Mouse (Mus musculus) hindbrain, embryonic 14.5 days (tissue): ENCODE measurements at regions not wholly inside any gene's neighbourhood (a gene's known extent, or its start where the extent isn't known, plus 50 kb on each side); places are given as distances from the start of the nearest gene placed in this dataset.

Experiments used
- ATAC-seq: fragments of 200-750 bp; cut with Nextera tagmentation; 2 replicates; pipeline ENCODE4 v1.8.0; 2017; ENCODE audit warnings: moderate number of reproducible peaks, mild to moderate bottlenecking, moderate TSS enrichment, moderate library complexity; ENCODE audit not compliant: low FRiP score
- DNase-seq: peaks from one replicate; pipeline ENCODE4 v3.0.0-alpha.2; 2015; ENCODE audit warnings: low spot score
- H3K27ac ChIP-seq: fragments of 300-500 bp; sonication (generic); 2 replicates; pipeline ENCODE4 v1.5.1; 2014; ENCODE audit warnings: mild to moderate bottlenecking, moderate library complexity
- H3K27me3 ChIP-seq: fragments of 300-500 bp; sonication (generic); 2 replicates; pipeline ENCODE4 v1.6.1; 2014; ENCODE audit warnings: mild to moderate bottlenecking, low read length, mixed read lengths; ENCODE audit not compliant: control insufficient read depth, insufficient read depth
- H3K36me3 ChIP-seq: fragments of 300-500 bp; sonication (generic); replicated peaks from 2 replicates; pipeline ENCODE4 v1.6.1; 2014; ENCODE audit not compliant: control insufficient read depth, insufficient read depth
- H3K4me1 ChIP-seq: fragments of 300-500 bp; sonication (generic); replicated peaks from 2 replicates; pipeline ENCODE4 v1.6.1; 2014; ENCODE audit warnings: antibody characterized with exemption, low read length, mixed read lengths; ENCODE audit not compliant: control insufficient read depth, insufficient read depth
- H3K4me2 ChIP-seq: fragments of 300-500 bp; sonication (generic); replicated peaks from 2 replicates; pipeline ENCODE4 v1.6.1; 2014; ENCODE audit warnings: mild to moderate bottlenecking, moderate library complexity
- H3K4me3 ChIP-seq: fragments of 300-500 bp; sonication (generic); replicated peaks from 2 replicates; pipeline ENCODE4 v1.5.1; 2014; ENCODE audit warnings: mild to moderate bottlenecking, low read length
- H3K9ac ChIP-seq: fragments of 300-500 bp; sonication (generic); 2 replicates; pipeline ENCODE4 v1.6.1; 2014
- H3K9me3 ChIP-seq: fragments of 300-500 bp; sonication (generic); 2 replicates; pipeline ENCODE4 v1.6.1; 2016; ENCODE audit warnings: low read length; ENCODE audit not compliant: control insufficient read depth
- WGBS: fragments of 180-500 bp; shearing (Covaris S2); extraction: QIAGEN DNeasy Blood & Tissue Kit; methylation state at CpG from one replicate; pipeline ENCODE4 v1.1.7; 2014; 5-methylcytosine and 5-hydroxymethylcytosine counted together

DNA sequence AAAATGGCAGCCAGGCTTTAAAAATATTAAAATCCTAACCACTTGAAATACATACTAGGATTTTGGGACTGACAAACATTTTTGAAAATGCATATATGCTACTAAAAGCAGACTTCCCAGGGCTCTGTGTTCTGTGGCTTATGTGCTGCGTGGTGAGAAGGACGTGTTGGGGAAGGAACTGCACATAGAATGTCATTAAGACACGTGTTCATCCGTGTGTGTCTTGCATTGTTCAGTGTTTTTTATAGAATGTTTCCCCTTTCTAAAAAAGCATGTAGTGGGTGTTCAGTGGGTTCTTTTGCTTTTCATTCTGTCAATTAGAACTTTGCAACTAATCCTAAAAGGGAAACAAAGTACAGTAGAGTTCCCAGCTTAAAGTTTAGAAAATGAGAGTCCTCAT, 594.7 kb upstream of the Mef2c start:
- no peaks in the 10 kb centered on the region for H3K36me3 ChIP-seq
- ATAC-seq (no peak), DNase-seq (no peak)
- H3K9me3 ChIP-seq: no peaks in the 10 kb centered on the region
- no peaks in the 10 kb centered on the region for H3K4me1 ChIP-seq
- H3K4me3 ChIP-seq: no peak overlapping the region
- WGBS: 87% methylated on average over 4 of the region's 4 CpGs
- H3K27ac ChIP-seq: no peak overlapping the region
- no peaks in the 10 kb centered on the region for H3K27me3 ChIP-seq
- H3K9ac ChIP-seq: no peak overlapping the region
- H3K4me2 ChIP-seq: no peak overlapping the region

DNA sequence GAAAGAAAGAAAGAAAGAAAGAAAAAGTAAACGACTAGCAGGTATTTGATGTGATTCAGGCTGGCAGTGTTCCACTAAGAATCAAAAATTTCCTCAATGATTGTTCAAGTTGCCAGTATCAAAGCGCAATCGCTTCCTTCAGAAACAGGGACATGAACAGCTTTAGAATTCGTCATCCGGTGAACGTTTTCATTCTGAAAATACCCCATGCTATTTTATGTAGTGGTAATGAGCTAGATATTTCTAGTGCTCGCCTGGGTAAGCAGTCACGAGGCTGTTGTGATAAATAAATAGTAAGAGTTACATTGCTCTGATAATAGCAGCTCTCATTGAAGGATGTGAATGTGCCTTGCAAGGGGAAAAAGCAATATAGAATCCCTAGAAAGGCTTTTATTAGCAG, 591.0 kb upstream of the Mef2c start:
- H3K4me2 ChIP-seq: no peak overlapping the region
- no peak overlapping the region for H3K27ac ChIP-seq
- no peak overlapping the region for H3K9ac ChIP-seq
- DNase-seq (no peak), ATAC-seq (no peak)
- no peaks in the 10 kb centered on the region for H3K4me1 ChIP-seq
- H3K4me3 ChIP-seq: no peak overlapping the region
- whole genome bisulfite sequencing: 80% methylated on average over 8 of the region's 8 CpGs
- H3K36me3 ChIP-seq: no peaks in the 10 kb centered on the region
- H3K27me3 ChIP-seq: no peaks in the 10 kb centered on the region
- no peaks in the 10 kb centered on the region for H3K9me3 ChIP-seq

- no peaks in the 10 kb centered on the region for H3K27me3 ChIP-seq
- no peak overlapping the region for H3K4me3 ChIP-seq
- no peaks in the 10 kb centered on the region for H3K36me3 ChIP-seq
- ATAC-seq (no peak), DNase-seq (no peak)
- WGBS: 91% methylated on average over 4 of the region's 4 CpGs
- no peak overlapping the region for H3K27ac ChIP-seq
- no peaks in the 10 kb centered on the region for H3K4me1 ChIP-seq
- no peak overlapping the region for H3K4me2 ChIP-seq
- no peaks in the 10 kb centered on the region for H3K9me3 ChIP-seq
- H3K9ac ChIP-seq: no peak overlapping the region
Measured at GRCm38 (mm10) chr13:82915194-82915593, 588.6 kb upstream of the Mef2c start.

DNA sequence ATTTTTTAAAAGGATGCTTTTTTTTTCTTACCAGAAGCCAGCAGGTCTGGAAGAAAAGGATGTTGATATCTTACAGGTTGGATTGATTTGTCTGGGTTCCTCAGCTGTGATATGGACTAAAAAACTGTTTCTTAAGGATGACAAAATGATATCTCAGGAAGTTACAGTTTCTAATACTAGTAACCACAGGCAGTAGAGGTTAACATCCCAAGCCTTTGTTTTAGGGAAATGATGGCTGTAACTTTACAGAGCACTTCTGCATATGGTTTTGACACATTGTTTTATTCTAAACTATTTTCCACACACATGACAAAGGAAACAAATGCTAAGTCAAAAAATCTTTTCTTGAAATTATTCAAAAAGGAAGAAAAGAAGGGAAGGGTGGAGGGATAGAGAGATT, 573.8 kb upstream of the Mef2c start:
- H3K9ac ChIP-seq: no peak overlapping the region
- H3K27me3 ChIP-seq: no peaks in the 10 kb centered on the region
- H3K36me3 ChIP-seq: no peaks in the 10 kb centered on the region
- no peak overlapping the region for H3K4me2 ChIP-seq
- DNase-seq (no peak), ATAC-seq (no peak)
- H3K9me3 ChIP-seq: no peaks in the 10 kb centered on the region
- no peaks in the 10 kb centered on the region for H3K4me1 ChIP-seq
- no peak overlapping the region for H3K27ac ChIP-seq
- no peak overlapping the region for H3K4me3 ChIP-seq

DNA sequence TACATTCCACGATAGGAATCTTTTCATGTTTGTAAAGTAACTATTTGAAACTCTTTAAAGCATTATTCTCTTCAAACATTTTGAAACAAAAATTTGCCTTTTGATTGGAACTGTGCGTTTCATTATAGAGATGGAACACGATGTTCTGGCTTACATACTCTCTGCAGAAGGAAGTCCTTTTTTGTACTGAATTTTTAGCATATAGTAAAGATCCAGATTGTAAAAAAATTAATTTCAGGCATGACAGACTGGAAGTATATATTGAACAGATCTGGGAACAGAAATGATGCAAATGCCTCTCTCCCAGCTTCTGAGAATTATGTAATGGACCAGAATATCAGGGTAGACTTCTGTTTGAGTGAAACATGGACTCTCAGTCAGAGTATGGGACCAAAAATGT, 566.0 kb upstream of the Mef2c start:
- Histone ChIP-seq H3K9ac (no peak overlapping the region), H3K4me1 (no peaks in the 10 kb centered on the region), H3K27ac (no peak overlapping the region), H3K4me3 (no peak overlapping the region), H3K9me3 (no peaks in the 10 kb centered on the region), H3K27me3 (no peaks in the 10 kb centered on the region), H3K4me2 (no peak overlapping the region), H3K36me3 (no peaks in the 10 kb centered on the region)
- ATAC-seq: no peak
- WGBS: 90% methylated on average over 3 of the region's 3 CpGs
- DNase-seq: no peak

- H3K9ac ChIP-seq: no peak overlapping the region
- ATAC-seq (no peak), DNase-seq (no peak)
- H3K36me3 ChIP-seq: no peaks in the 10 kb centered on the region
- H3K27me3 ChIP-seq: no peaks in the 10 kb centered on the region
- no peaks in the 10 kb centered on the region for H3K4me1 ChIP-seq
- no peak overlapping the region for H3K27ac ChIP-seq
- 56% methylated on average over 11 of the region's 11 CpGs for WGBS
- H3K4me2 ChIP-seq: 0 out of 2 replicates have a peak overlapping the region, but pooled peaks have one; percentile 19
- H3K4me3 ChIP-seq: no peak overlapping the region
- H3K9me3 ChIP-seq: no peaks in the 10 kb centered on the region
Measured at GRCm38 (mm10) chr13:82942691-82943341, 561.0 kb upstream of the Mef2c start.

DNA sequence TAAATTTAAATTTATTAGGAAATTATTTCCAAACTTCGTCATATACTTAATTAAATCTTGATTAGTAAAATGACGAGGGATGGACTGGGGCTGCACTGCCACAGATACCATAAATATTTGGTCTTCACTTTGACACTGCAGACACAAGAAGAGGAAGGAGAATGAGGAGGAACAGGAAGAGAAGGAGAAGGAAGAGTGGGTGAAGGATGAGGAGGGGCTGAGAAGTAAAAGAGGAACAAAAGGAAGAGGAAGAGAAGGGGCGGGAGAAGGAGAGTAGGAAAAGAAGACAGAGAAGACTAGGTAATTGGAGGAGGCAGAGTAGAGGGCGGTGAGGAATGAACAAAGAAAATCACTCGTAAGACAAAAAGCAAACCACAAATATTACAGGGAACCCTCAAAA, 556.9 kb upstream of the Mef2c start:
- no peak for DNase-seq
- H3K4me2 ChIP-seq: no peak overlapping the region
- no peak overlapping the region for H3K9ac ChIP-seq
- H3K4me1 ChIP-seq: no peaks in the 10 kb centered on the region
- no peaks in the 10 kb centered on the region for H3K9me3 ChIP-seq
- no peaks in the 10 kb centered on the region for H3K27me3 ChIP-seq
- H3K36me3 ChIP-seq: no peaks in the 10 kb centered on the region
- no peak overlapping the region for H3K27ac ChIP-seq
- WGBS: 90% methylated on average over 5 of the region's 5 CpGs
- no peak for ATAC-seq
- no peak overlapping the region for H3K4me3 ChIP-seq

GRCm38 (mm10) chr13:82949541-82949940, 554.3 kb upstream of the Mef2c start:
- H3K9ac ChIP-seq: no peak overlapping the region
- ATAC-seq: no peak
- H3K4me2 ChIP-seq: no peak overlapping the region
- no peaks in the 10 kb centered on the region for H3K4me1 ChIP-seq
- H3K9me3 ChIP-seq: no peaks in the 10 kb centered on the region
- no peaks in the 10 kb centered on the region for H3K27me3 ChIP-seq
- WGBS: 82% methylated on average over 6 of the region's 6 CpGs
- H3K4me3 ChIP-seq: no peak overlapping the region
- no peak overlapping the region for H3K27ac ChIP-seq
- H3K36me3 ChIP-seq: no peaks in the 10 kb centered on the region
- no peak for DNase-seq

DNA sequence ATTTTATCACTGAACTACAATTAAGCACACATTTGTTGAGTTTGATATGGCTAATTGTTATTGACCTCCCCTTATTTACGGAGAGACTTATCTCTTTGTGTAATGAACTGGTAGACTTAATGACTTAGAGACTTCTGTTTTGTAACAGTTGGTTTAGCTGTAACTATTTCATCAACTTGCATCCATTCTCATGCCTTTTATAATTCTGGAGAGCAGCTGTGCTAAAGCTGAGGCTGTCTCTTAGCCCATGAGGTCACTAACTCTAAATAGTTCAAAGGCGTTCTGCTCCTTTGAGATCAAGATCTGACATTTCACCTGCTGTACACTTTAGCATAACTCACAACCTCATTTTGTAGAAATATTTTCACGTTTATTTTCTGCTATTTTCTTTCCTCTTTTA, 541.5 kb upstream of the Mef2c start:
- WGBS: 76% methylated on average over 3 of the region's 3 CpGs
- no peaks in the 10 kb centered on the region for H3K9me3 ChIP-seq
- no peaks in the 10 kb centered on the region for H3K4me1 ChIP-seq
- H3K27me3 ChIP-seq: no peaks in the 10 kb centered on the region
- DNase-seq (no peak), ATAC-seq (no peak)
- H3K4me2 ChIP-seq: no peak overlapping the region
- no peaks in the 10 kb centered on the region for H3K36me3 ChIP-seq
- H3K4me3 ChIP-seq: no peak overlapping the region
- no peak overlapping the region for H3K27ac ChIP-seq
- no peak overlapping the region for H3K9ac ChIP-seq

DNA sequence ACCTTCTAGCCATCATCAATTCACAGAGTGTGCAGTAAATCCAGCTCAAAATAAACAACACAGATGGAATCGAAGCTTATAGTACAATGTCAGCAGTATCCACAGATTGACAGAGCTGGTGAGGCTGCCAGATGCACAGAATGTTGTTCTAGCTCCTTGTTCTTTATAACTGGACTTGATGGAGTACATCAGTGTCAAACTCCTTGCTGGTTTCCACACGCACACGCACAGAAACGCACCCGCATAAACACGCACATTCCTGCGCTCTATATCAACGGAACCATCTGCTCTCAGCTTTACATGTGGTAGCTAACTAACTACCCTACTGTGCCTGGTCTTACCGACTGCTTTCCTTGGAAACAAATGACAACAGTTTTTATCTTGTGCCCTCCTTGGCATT, 532.1 kb upstream of the Mef2c start:
- no peak overlapping the region for H3K27ac ChIP-seq
- H3K4me1 ChIP-seq: no peaks in the 10 kb centered on the region
- H3K36me3 ChIP-seq: no peaks in the 10 kb centered on the region
- DNase-seq (no peak), ATAC-seq (no peak)
- H3K9ac ChIP-seq: no peak overlapping the region
- WGBS: 88% methylated on average over 9 of the region's 9 CpGs
- no peaks in the 10 kb centered on the region for H3K27me3 ChIP-seq
- no peak overlapping the region for H3K4me3 ChIP-seq
- H3K4me2 ChIP-seq: no peak overlapping the region
- no peaks in the 10 kb centered on the region for H3K9me3 ChIP-seq
